Mouse (Mus musculus) 3134 (cell line): ENCODE results near the gene Zbtb24.
"Not testable (repeated sequence)": the region's sequence is repeated elsewhere in the genome, so short reads cannot be mapped to it uniquely, and the experiment has no call there.

Source experiments
- DNase-seq: peaks from one replicate; pipeline ENCODE4 v3.0.0-alpha.2; 2011; ENCODE audit warnings: low spot score; ENCODE audit not compliant: insufficient read length; ENCODE audit errors: extremely low read depth

Zbtb24 gene

GRCm38 (mm10) chr10:41450137-41450670 is at the start of gene Zbtb24:
Gene Zbtb24 (plus strand): TSS chr10:41450383.
- DNase-seq, result peak; percentile 97

- DNase-seq, result no peak
These were observed 49.1 kb upstream of the Zbtb24 start for GRCm38 (mm10) chr10:41401097-41401496.

- no peak for DNase-seq
These were observed 46.8 kb upstream of the Zbtb24 start for GRCm38 (mm10) chr10:41403364-41403763.

GRCm38 (mm10) chr10:41403893-41404612 is 46.1 kb upstream of the Zbtb24 start:
- DNase-seq, result no peak

- not testable (repeated sequence) for DNase-seq
These were observed 40.0 kb upstream of the Zbtb24 start for GRCm38 (mm10) chr10:41410176-41410575.

- not testable (repeated sequence) for DNase-seq
These were observed 39.4 kb upstream of the Zbtb24 start for GRCm38 (mm10) chr10:41410821-41411220.

- not testable (repeated sequence) for DNase-seq
These were observed 36.7 kb upstream of the Zbtb24 start for GRCm38 (mm10) chr10:41413471-41413870.

GRCm38 (mm10) chr10:41415368-41415767 is 34.8 kb upstream of the Zbtb24 start:
- not testable (repeated sequence) for DNase-seq

GRCm38 (mm10) chr10:41420496-41421200 is 29.5 kb upstream of the Zbtb24 start:
- no peak for DNase-seq

GRCm38 (mm10) chr10:41423681-41424080 is 26.5 kb upstream of the Zbtb24 start:
- no peak for DNase-seq

GRCm38 (mm10) chr10:41426368-41426767 is 23.8 kb upstream of the Zbtb24 start:
- no peak for DNase-seq

- DNase-seq, result peak; percentile 15
These were observed 15.6 kb upstream of the Zbtb24 start for GRCm38 (mm10) chr10:41434624-41435023.

GRCm38 (mm10) chr10:41435141-41435540 is 15.0 kb upstream of the Zbtb24 start:
- no peak for DNase-seq

GRCm38 (mm10) chr10:41448216-41448615 is 2.0 kb upstream of the Zbtb24 start:
- no peak for DNase-seq

GRCm38 (mm10) chr10:41449684-41450083 is 499 bp upstream of the Zbtb24 start:
- no peak for DNase-seq

GRCm38 (mm10) chr10:41450780-41451522 is 768 bp downstream of the Zbtb24 start:
- no peak for DNase-seq

- no peak for DNase-seq
These were observed 1.5 kb downstream of the Zbtb24 start for GRCm38 (mm10) chr10:41451656-41452055.

- no peak for DNase-seq
These were observed 2.6 kb downstream of the Zbtb24 start for GRCm38 (mm10) chr10:41452791-41453190.

GRCm38 (mm10) chr10:41459990-41460389 is 9.8 kb downstream of the Zbtb24 start:
- no peak for DNase-seq

GRCm38 (mm10) chr10:41460501-41460900 is 10.3 kb downstream of the Zbtb24 start:
- DNase-seq, result no peak
